Mouse (Mus musculus) lung, postnatal 4 days (tissue): ENCODE data around the gene St3gal3.

Experiments used
- DNase-seq, 2 experiments: peaks; one replicate each; pipeline ENCODE4 v3.0.0; 2021

Gene St3gal3

GRCm38 (mm10) chr4:118049606-118050302, 85.0 kb downstream of the St3gal3 start:
- peak in 1 of 2 experiments; percentile 50 for DNase-seq

GRCm38 (mm10) chr4:118044510-118044909, 90.2 kb downstream of the St3gal3 start:
- DNase-seq = no peak

- DNase-seq = no peak
Observed at GRCm38 (mm10) chr4:118043331-118044002, 91.2 kb downstream of the St3gal3 start.

- DNase-seq = no peak
Observed at GRCm38 (mm10) chr4:118042671-118043320, 91.9 kb downstream of the St3gal3 start.

- DNase-seq = no peak
Observed at GRCm38 (mm10) chr4:118041145-118041544, 93.6 kb downstream of the St3gal3 start.

GRCm38 (mm10) chr4:118040650-118041049, 94.1 kb downstream of the St3gal3 start:
- DNase-seq = no peak

- no peak for DNase-seq
Observed at GRCm38 (mm10) chr4:118039964-118040363, 94.8 kb downstream of the St3gal3 start.

GRCm38 (mm10) chr4:118038023-118038422, 96.7 kb downstream of the St3gal3 start:
- no peak for DNase-seq

GRCm38 (mm10) chr4:118037406-118037805, 97.3 kb downstream of the St3gal3 start:
- DNase-seq = no peak

- DNase-seq = no peak
Observed at GRCm38 (mm10) chr4:118036531-118036930, 98.2 kb downstream of the St3gal3 start.

GRCm38 (mm10) chr4:118035090-118035489, 99.6 kb downstream of the St3gal3 start:
- no peak for DNase-seq

- DNase-seq = no peak
Observed at GRCm38 (mm10) chr4:118033026-118033425, 101.7 kb downstream of the St3gal3 start.

GRCm38 (mm10) chr4:118031776-118032170, 102.9 kb downstream of the St3gal3 start:
- no peak for DNase-seq

- peak; percentile 62 to 70 for DNase-seq
Observed at GRCm38 (mm10) chr4:118031132-118031775, 103.5 kb downstream of the St3gal3 start.

GRCm38 (mm10) chr4:118030330-118030729, 104.4 kb downstream of the St3gal3 start:
- peak in 1 of 2 experiments; percentile 64 for DNase-seq

- no peak for DNase-seq
Observed at GRCm38 (mm10) chr4:118029892-118030291, 104.8 kb downstream of the St3gal3 start.

GRCm38 (mm10) chr4:118028994-118029393, 105.7 kb downstream of the St3gal3 start:
- DNase-seq = peak; percentile 65 to 80

- no peak for DNase-seq
Observed at GRCm38 (mm10) chr4:118025931-118026330, 108.8 kb downstream of the St3gal3 start.

- no peak for DNase-seq
Observed at GRCm38 (mm10) chr4:118025381-118025780, 109.3 kb downstream of the St3gal3 start.

- no peak for DNase-seq
Observed at GRCm38 (mm10) chr4:118022811-118023210, 111.9 kb downstream of the St3gal3 start.

GRCm38 (mm10) chr4:118022406-118022805, 112.3 kb downstream of the St3gal3 start:
- DNase-seq = no peak

- DNase-seq = no peak
Observed at GRCm38 (mm10) chr4:118019640-118020039, 115.1 kb downstream of the St3gal3 start.

GRCm38 (mm10) chr4:118019218-118019617, 115.5 kb downstream of the St3gal3 start:
- no peak for DNase-seq
